ENCODE assay signal across 8 mouse cellular contexts in genomic region chr9:87730961-87731535, GRCm38 (mm10). TPM values are rescaled to one million over a fixed set of nuclear protein-coding genes. Genes with fewer than 3 reads are reported as not detected.
A peak's percentile ranks its signal among the peaks of the same experiment; 100 is the strongest.
DNase-seq lines count a peak whose midpoint lies in the region; ATAC-seq and TF ChIP-seq lines count a peak whose summit lies in the region.

Gene Tbx18 (minus strand): TSS chr9:87731260.

- ATAC-seq in Patski = peak; percentile 94
- peak; percentile 57; the same call in 1 of the 2 replicates for ATAC-seq in embryonic facial prominence, embryonic 13.5 days (ENCODE audit: insufficient number of reproducible peaks, insufficient read depth, low FRiP score, low TSS enrichment, low read depth)
- ATAC-seq in heart, embryonic 12.5 days (ENCODE audit: insufficient number of reproducible peaks, low FRiP score) = peak; percentile 72; the same call in 1 of the 2 replicates
- peak; percentile 65; the same call in 1 of the 2 replicates for ATAC-seq in stomach, embryonic 16.5 days (ENCODE audit: insufficient read depth, low FRiP score)

- peak within 1 kb of the TSS; percentile 66 for H3ac ChIP-seq in C2C12 (ENCODE audit: control insufficient read depth, insufficient read length, low read depth)

- H3K4me1 ChIP-seq in embryonic facial prominence, embryonic 13.5 days = peaks cover 25% of the 10 kb centered on the region
- peaks cover 14% of the 10 kb centered on the region; the same call in 1 of the 2 replicates for H3K4me1 ChIP-seq in heart, embryonic 12.5 days (replicated peaks)
- H3K4me1 ChIP-seq in stomach, embryonic 16.5 days (ENCODE audit: control insufficient read depth, insufficient read depth, low read length) = peaks cover 6% of the 10 kb centered on the region

- peaks cover 19% of the 10 kb centered on the region for H3K79me2 ChIP-seq in C2C12 (ENCODE audit: control insufficient read depth, insufficient read depth)

- in situ Hi-C loops in Patski (cut with MboI; ENCODE audit: low pct_unique_long_range_greater_than_20kb) = no loop called here

- POLR2A ChIA-PET in Patski (lab: Charles Lee) = interaction anchor here (1.1 to 1.4 kb wide), 3 partner anchors 22 to 544 kb away, joined by 3 to 5 read pairs (median 3); no protein-coding TSS in a partner anchor

- peak within 1 kb of the TSS; percentile 56 for H3K4me3 ChIP-seq in C2C12 (ENCODE audit: insufficient read depth, poor library complexity, severe bottlenecking)
- H3K4me3 ChIP-seq in embryonic facial prominence, embryonic 13.5 days = peak within 1 kb of the TSS; percentile 56
- H3K4me3 ChIP-seq in heart, embryonic 12.5 days = peak within 1 kb of the TSS; percentile 72
- H3K4me3 ChIP-seq in stomach, embryonic 16.5 days (replicated peaks; ENCODE audit: low read length) = peak within 1 kb of the TSS; percentile 51

- H3K79me3 ChIP-seq in C2C12 (ENCODE audit: low read depth) = peaks cover 3% of the 10 kb centered on the region

- peak; percentile 83 for DNase-seq in Patski (ENCODE audit: low read depth, low spot score)
- DNase-seq in kidney, postnatal 10 days = peak; percentile 79
- DNase-seq in lung, postnatal 36 days = peak; percentile 50
- no peak for DNase-seq in spleen, adult 18-20 months

- peak within 1 kb of the TSS; percentile 78 for H3K4me2 ChIP-seq in embryonic facial prominence, embryonic 13.5 days
- peak within 1 kb of the TSS; percentile 73 for H3K4me2 ChIP-seq in heart, embryonic 12.5 days
- H3K4me2 ChIP-seq in stomach, embryonic 16.5 days (ENCODE audit: low read depth, low read length) = peak within 1 kb of the TSS; percentile 69

- H3K27ac ChIP-seq in embryonic facial prominence, embryonic 13.5 days = peak within 1 kb of the TSS; percentile 83
- peak within 1 kb of the TSS; percentile 87 for H3K27ac ChIP-seq in heart, embryonic 12.5 days (ENCODE audit: poor library complexity, severe bottlenecking)
- H3K27ac ChIP-seq in stomach, embryonic 16.5 days (ENCODE audit: low read length) = no peak within 1 kb of the TSS

- H3K9ac ChIP-seq in embryonic facial prominence, embryonic 13.5 days = peak within 1 kb of the TSS; percentile 81
- peak within 1 kb of the TSS; percentile 87 for H3K9ac ChIP-seq in heart, embryonic 12.5 days
- H3K9ac ChIP-seq in stomach, embryonic 16.5 days (ENCODE audit: low read length) = peak within 1 kb of the TSS; percentile 66

- TF ChIP-seq CTCF in C2C12 (IDR thresholded peaks at IDR 0.05; ENCODE audit: control insufficient read depth, insufficient read depth, insufficient read length) = peak; percentile 32
- TF ChIP-seq CTCF in Patski (IDR thresholded peaks at IDR 0.05) = peak; percentile 77

- CTCF ChIA-PET in Patski (lab: Charles Lee) = no interaction called here

- H3K9me3 ChIP-seq in embryonic facial prominence, embryonic 13.5 days = no peaks in the 10 kb centered on the region
- no peaks in the 10 kb centered on the region for H3K9me3 ChIP-seq in heart, embryonic 12.5 days (replicated peaks)
- no peaks in the 10 kb centered on the region for H3K9me3 ChIP-seq in stomach, embryonic 16.5 days (replicated peaks; ENCODE audit: control insufficient read depth, low read length)

- no peaks in the 10 kb centered on the region for H3K36me3 ChIP-seq in C2C12 (ENCODE audit: control insufficient read depth, insufficient read depth)
- H3K36me3 ChIP-seq in embryonic facial prominence, embryonic 13.5 days = no peaks in the 10 kb centered on the region
- H3K36me3 ChIP-seq in heart, embryonic 12.5 days = no peaks in the 10 kb centered on the region
- H3K36me3 ChIP-seq in stomach, embryonic 16.5 days (ENCODE audit: control insufficient read depth, insufficient read depth, low read length) = no peaks in the 10 kb centered on the region

- WGBS in embryonic facial prominence, embryonic 13.5 days = under 1% methylated on average over 27 of the region's 27 CpGs
- WGBS in heart, embryonic 12.5 days = under 1% methylated on average over 27 of the region's 27 CpGs
- whole genome bisulfite sequencing in stomach, embryonic 16.5 days = under 1% methylated on average over 27 of the region's 27 CpGs

- H3K27me3 ChIP-seq in C2C12 (ENCODE audit: control insufficient read depth, insufficient read depth, insufficient read length) (no peaks in the 10 kb centered on the region), Patski (no peaks in the 10 kb centered on the region)
- peaks cover 85% of the 10 kb centered on the region for H3K27me3 ChIP-seq in embryonic facial prominence, embryonic 13.5 days
- peaks cover 39% of the 10 kb centered on the region for H3K27me3 ChIP-seq in heart, embryonic 12.5 days (replicated peaks)
- H3K27me3 ChIP-seq in stomach, embryonic 16.5 days (ENCODE audit: control insufficient read depth, insufficient read depth, low read length) = peaks cover 66% of the 10 kb centered on the region

TF ChIP-seq in C2C12, 6 proteins besides CTCF, POLR2A, EP300 and RAD21:
- TF ChIP-seq MYOG (IDR thresholded peaks at IDR 0.05; ENCODE audit: control insufficient read depth, extremely low read depth, insufficient read length) = no peak
- TF ChIP-seq MYOD1 (IDR thresholded peaks at IDR 0.05; ENCODE audit: control insufficient read depth, insufficient read length, low read depth) = no peak
- TF ChIP-seq MAX (IDR thresholded peaks at IDR 0.05) = no peak
- no peak for TF ChIP-seq CEBPB (IDR thresholded peaks at IDR 0.05; ENCODE audit: low read depth)
- TF ChIP-seq FOSL1 (IDR thresholded peaks at IDR 0.05; ENCODE audit: insufficient read depth, low read length, poor library complexity, severe bottlenecking) = no peak
- no peak for TF ChIP-seq USF1 (IDR thresholded peaks at IDR 0.05; ENCODE audit: low read depth)

RNA-seq across cellular contexts. Expression of gene Tbx18, which starts in this region (rescaled TPM):
- polyA plus RNA-seq in C2C12 (2012; fragmentation: generic; extraction: Trizol) = 3.8 TPM
- 31.5 TPM for polyA plus RNA-seq in Patski (2021)
- 8.4 and 10.9 TPM in 2 replicates for polyA plus RNA-seq in embryonic facial prominence, embryonic 13.5 days (2015; fragmentation: Nextera tagmentation; extraction: Ambion mirVana)
- 18.9 and 20.7 TPM in 2 replicates for polyA plus RNA-seq in heart, embryonic 12.5 days (2016; fragmentation: Nextera tagmentation; extraction: Ambion mirVana)
- 0.37 and 0.43 TPM in 2 replicates for polyA plus RNA-seq in stomach, embryonic 16.5 days (2015; fragmentation: Nextera tagmentation; extraction: Ambion mirVana)

Comparison
In these comparisons a context has a peak if more than half of its experiments do, and no peak if none do; other contexts are left out.
1. Peak in ATAC-seq, H3K4me3 ChIP-seq, H3K9ac ChIP-seq and H3K4me2 ChIP-seq in stomach, embryonic 16.5 days; RNA of the gene not detected or under 1 TPM.
2. DNase-seq: peak in Patski (single experiment), kidney, postnatal 10 days (single experiment) and lung, postnatal 36 days (single experiment); none in spleen, adult 18-20 months (0 of 2).
3. Peak in every context shown above with its lines, with median percentiles within 50 percentile points of each other: H3K4me3 ChIP-seq, ATAC-seq, H3K4me2 ChIP-seq and H3K9ac ChIP-seq.